Mouse (Mus musculus) liver, embryonic 14.5 days (tissue): ENCODE measurements around the gene Gm10354. TPM values are rescaled to one million over a fixed set of nuclear protein-coding genes. Genes with fewer than 3 reads are reported as not detected.

ENCODE experiments used
- polyA plus RNA-seq, 2 experiments: library from polyadenylated mRNA; depleted of rRNA in 1 of 2; stranded (reverse) in 1 of 2; unstranded in 1 of 2; fragments of >200 nt; fragmentation: Nextera tagmentation in 1 of 2; extraction: Ambion mirVana in 1 of 2; gene quantifications; 2 replicates each; pipeline versions ENCODE4 v1.2.1 to v1.2.3; 2012 to 2014

Gm10354 gene
- polyA plus RNA-seq, 2 experiments = not detected

Other genes with a start within 250 kb of the Gm10354 start
- not detected in 2 replicates for gene Gm9758, start 64.0 kb downstream of the Gm10354 start, polyA plus RNA-seq (2012; rRNA removed)
- gene Gm9758, start 64.0 kb downstream of the Gm10354 start, polyA plus RNA-seq (2014; fragmentation: Nextera tagmentation; extraction: Ambion mirVana) = not detected in 2 replicates
- not detected in 2 replicates for gene Speer4e, start 40.5 kb downstream of the Gm10354 start, polyA plus RNA-seq (2012; rRNA removed)
- gene Speer4e, start 40.5 kb downstream of the Gm10354 start, polyA plus RNA-seq (2014; fragmentation: Nextera tagmentation; extraction: Ambion mirVana) = not detected in 2 replicates
- gene Gm17019, start 54.1 kb upstream of the Gm10354 start, polyA plus RNA-seq (2012; rRNA removed) = not detected in 2 replicates
- not detected in 2 replicates for gene Gm17019, start 54.1 kb upstream of the Gm10354 start, polyA plus RNA-seq (2014; fragmentation: Nextera tagmentation; extraction: Ambion mirVana)